Mouse (Mus musculus): ENCODE measurements around the gene Rap1gds1. TPM values are rescaled to one million over a fixed set of nuclear protein-coding genes. Genes with fewer than 3 reads are reported as not detected.

Gene Rap1gds1
- total and polyA plus RNA-seq, 2 experiments from 2014 or later = 63.9 to 83.6 TPM

DNA sequence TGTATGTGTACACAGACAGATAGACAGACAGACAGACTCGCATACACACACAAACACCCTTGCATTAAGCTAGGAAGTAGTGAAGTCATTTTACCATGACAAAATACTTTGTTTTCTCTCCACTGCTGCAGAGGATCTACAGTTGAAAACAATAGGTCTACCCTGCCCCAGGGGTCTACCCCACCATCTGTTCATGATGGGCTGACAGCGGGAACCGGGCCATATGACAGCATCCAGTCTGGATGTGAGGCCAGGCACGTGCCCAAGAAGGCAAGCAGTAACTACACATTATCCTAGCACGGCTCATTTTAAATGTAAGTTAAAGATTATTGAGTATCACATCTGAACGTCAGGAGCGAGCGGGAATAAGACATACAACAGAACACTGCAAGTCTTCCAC lies 51.4 kb downstream of the Rap1gds1 start:
- Histone ChIP-seq H3K27ac (ENCODE audit: low read depth, low read length) (no peak overlapping the region), H3K4me3 (ENCODE audit: low read depth, low read length) (no peak overlapping the region), H3K9me3 (ENCODE audit: low read length) (no peaks in the 10 kb centered on the region), H3K27me3 (ENCODE audit: insufficient read depth, low read length) (no peaks in the 10 kb centered on the region), H3K9ac (no peak overlapping the region), H3K4me2 (ENCODE audit: low read depth) (no peak overlapping the region), H3K4me1 (ENCODE audit: insufficient read depth) (peaks cover 4% of the 10 kb centered on the region; the same call in 1 of the 2 replicates), H3K36me3 (ENCODE audit: insufficient read depth) (0 out of 2 replicates have a peak, but pooled peaks cover 2% of the 10 kb centered on the region)
- no peak for TF ChIP-seq CTCF (IDR thresholded peaks at IDR 0.05; ENCODE audit: low read depth)
- DNase-seq (peak; percentile 29), ATAC-seq (peak; percentile 73)
- WGBS = 41% methylated on average over 8 of the region's 8 CpGs

DNA sequence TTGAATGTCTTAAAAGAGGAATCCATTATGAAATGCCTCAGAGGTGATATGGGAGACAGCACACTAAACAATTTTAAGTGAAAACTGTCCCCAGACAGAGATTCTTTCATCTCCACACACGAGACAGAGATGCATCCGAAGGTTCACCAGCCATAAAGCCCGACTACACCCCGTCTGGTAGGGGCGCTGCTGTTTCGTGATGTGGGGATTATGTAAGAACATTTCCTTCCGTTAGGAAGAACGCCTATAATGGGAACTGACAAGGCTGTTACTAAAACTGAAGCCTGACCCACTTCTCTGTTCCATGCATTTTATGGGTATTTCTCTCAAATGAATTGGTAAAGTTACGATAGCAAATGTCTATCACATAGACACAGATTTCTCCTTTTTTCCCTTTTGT lies 62.6 kb downstream of the Rap1gds1 start:
- H3K4me3 ChIP-seq (ENCODE audit: low read depth, low read length) = no peak overlapping the region
- TF ChIP-seq CTCF (IDR thresholded peaks at IDR 0.05; ENCODE audit: low read depth) = no peak
- H3K4me1 ChIP-seq (ENCODE audit: insufficient read depth) = no peaks in the 10 kb centered on the region
- no peak for DNase-seq
- no peaks in the 10 kb centered on the region for H3K9me3 ChIP-seq (ENCODE audit: low read length)
- H3K4me2 ChIP-seq (ENCODE audit: low read depth) = no peak overlapping the region
- no peak overlapping the region for H3K9ac ChIP-seq
- no peak for ATAC-seq
- H3K27me3 ChIP-seq (ENCODE audit: insufficient read depth, low read length) = no peaks in the 10 kb centered on the region
- no peak overlapping the region for H3K27ac ChIP-seq (ENCODE audit: low read depth, low read length)
- 0 out of 2 replicates have a peak, but pooled peaks cover 4% of the 10 kb centered on the region for H3K36me3 ChIP-seq (ENCODE audit: insufficient read depth)
- 80% methylated on average over 9 of the region's 9 CpGs for WGBS

DNA sequence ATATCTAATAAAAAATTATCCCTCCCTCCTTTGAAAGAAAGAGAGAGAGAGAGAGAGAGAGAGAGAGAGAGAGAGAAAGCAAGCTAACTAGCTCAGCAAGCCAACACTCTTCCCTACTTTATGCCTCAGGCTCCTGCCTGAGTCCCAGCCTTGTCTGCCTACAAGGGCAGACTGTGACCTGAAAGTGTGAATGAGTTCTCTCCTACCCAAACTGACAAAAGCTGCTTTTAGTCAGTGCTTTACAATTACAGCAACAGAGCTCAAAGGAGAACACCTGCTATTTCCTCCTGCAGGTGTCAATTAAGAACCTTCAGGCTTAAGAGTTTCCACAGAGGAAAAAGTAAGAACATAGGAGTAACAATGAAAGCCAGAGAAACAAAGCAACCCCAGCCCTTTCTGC lies 69.3 kb downstream of the Rap1gds1 start:
- no peak for TF ChIP-seq CTCF (IDR thresholded peaks at IDR 0.05; ENCODE audit: low read depth)
- Histone ChIP-seq H3K4me2 (ENCODE audit: low read depth) (no peak overlapping the region), H3K27me3 (ENCODE audit: insufficient read depth, low read length) (no peaks in the 10 kb centered on the region), H3K4me3 (ENCODE audit: low read depth, low read length) (no peak overlapping the region), H3K4me1 (ENCODE audit: insufficient read depth) (no peaks in the 10 kb centered on the region), H3K27ac (ENCODE audit: low read depth, low read length) (no peak overlapping the region), H3K9ac (no peak overlapping the region), H3K9me3 (ENCODE audit: low read length) (no peaks in the 10 kb centered on the region), H3K36me3 (ENCODE audit: insufficient read depth) (no peaks in the 10 kb centered on the region)
- no peak for DNase-seq
- ATAC-seq = peak; percentile 32; the same call in 1 of the 2 replicates

DNA sequence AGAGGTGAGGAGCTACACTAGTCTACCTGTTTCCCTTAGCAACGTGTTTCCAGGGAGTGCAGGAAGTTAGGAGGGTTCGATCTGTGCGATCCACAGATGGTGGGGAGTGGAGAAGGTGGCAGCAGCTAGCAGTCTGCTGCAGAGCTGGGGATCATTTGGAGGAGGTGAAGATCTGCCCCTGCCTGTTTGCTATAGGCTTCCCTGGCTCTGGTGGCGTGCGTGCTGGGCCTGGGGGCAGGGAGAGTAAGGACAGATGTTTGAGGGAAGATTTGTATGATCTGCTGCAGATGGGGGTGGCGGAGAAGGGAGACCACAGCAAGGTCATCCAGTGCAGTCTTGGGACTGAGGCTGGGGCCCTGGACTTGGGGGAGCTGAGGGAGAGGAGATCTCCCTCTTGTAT lies 72.2 kb downstream of the Rap1gds1 start:
- DNase-seq = no peak
- no peak for TF ChIP-seq CTCF (IDR thresholded peaks at IDR 0.05; ENCODE audit: low read depth)
- no peak for ATAC-seq
- no peaks in the 10 kb centered on the region for H3K9me3 ChIP-seq (ENCODE audit: low read length)
- H3K4me2 ChIP-seq (ENCODE audit: low read depth) = no peak overlapping the region
- H3K27me3 ChIP-seq (ENCODE audit: insufficient read depth, low read length) = no peaks in the 10 kb centered on the region
- no peak overlapping the region for H3K4me3 ChIP-seq (ENCODE audit: low read depth, low read length)
- WGBS = 87% methylated on average over 6 of the region's 6 CpGs
- H3K4me1 ChIP-seq (ENCODE audit: insufficient read depth) = no peaks in the 10 kb centered on the region
- H3K9ac ChIP-seq = no peak overlapping the region
- H3K27ac ChIP-seq (ENCODE audit: low read depth, low read length) = no peak overlapping the region
- H3K36me3 ChIP-seq (ENCODE audit: insufficient read depth) = no peaks in the 10 kb centered on the region

- ATAC-seq (no peak), DNase-seq (no peak)
- 86% methylated on average over 9 of the region's 9 CpGs for WGBS
- TF ChIP-seq CTCF (IDR thresholded peaks at IDR 0.05; ENCODE audit: low read depth) = no peak
- Histone ChIP-seq H3K4me2 (ENCODE audit: low read depth) (no peak overlapping the region), H3K36me3 (ENCODE audit: insufficient read depth) (0 out of 2 replicates have a peak, but pooled peaks cover 3% of the 10 kb centered on the region), H3K4me3 (ENCODE audit: low read depth, low read length) (no peak overlapping the region), H3K27me3 (ENCODE audit: insufficient read depth, low read length) (no peaks in the 10 kb centered on the region), H3K9me3 (ENCODE audit: low read length) (no peaks in the 10 kb centered on the region), H3K27ac (ENCODE audit: low read depth, low read length) (no peak overlapping the region), H3K9ac (no peak overlapping the region), H3K4me1 (ENCODE audit: insufficient read depth) (no peaks in the 10 kb centered on the region)
Measured at GRCm38 (mm10) chr3:139000071-139000867, 74.7 kb downstream of the Rap1gds1 start.

GRCm38 (mm10) chr3:138993473-138993872 lies 81.5 kb downstream of the Rap1gds1 start:
- no peaks in the 10 kb centered on the region for H3K27me3 ChIP-seq (ENCODE audit: insufficient read depth, low read length)
- H3K4me2 ChIP-seq (ENCODE audit: low read depth) = no peak overlapping the region
- DNase-seq (no peak), ATAC-seq (no peak)
- H3K4me3 ChIP-seq (ENCODE audit: low read depth, low read length) = no peak overlapping the region
- 72% methylated on average over 5 of the region's 5 CpGs for WGBS
- H3K4me1 ChIP-seq (ENCODE audit: insufficient read depth) = no peaks in the 10 kb centered on the region
- no peak overlapping the region for H3K27ac ChIP-seq (ENCODE audit: low read depth, low read length)
- no peak for TF ChIP-seq CTCF (IDR thresholded peaks at IDR 0.05; ENCODE audit: low read depth)
- H3K9me3 ChIP-seq (ENCODE audit: low read length) = no peaks in the 10 kb centered on the region
- no peak overlapping the region for H3K9ac ChIP-seq
- 0 out of 2 replicates have a peak, but pooled peaks cover 3% of the 10 kb centered on the region for H3K36me3 ChIP-seq (ENCODE audit: insufficient read depth)

DNA sequence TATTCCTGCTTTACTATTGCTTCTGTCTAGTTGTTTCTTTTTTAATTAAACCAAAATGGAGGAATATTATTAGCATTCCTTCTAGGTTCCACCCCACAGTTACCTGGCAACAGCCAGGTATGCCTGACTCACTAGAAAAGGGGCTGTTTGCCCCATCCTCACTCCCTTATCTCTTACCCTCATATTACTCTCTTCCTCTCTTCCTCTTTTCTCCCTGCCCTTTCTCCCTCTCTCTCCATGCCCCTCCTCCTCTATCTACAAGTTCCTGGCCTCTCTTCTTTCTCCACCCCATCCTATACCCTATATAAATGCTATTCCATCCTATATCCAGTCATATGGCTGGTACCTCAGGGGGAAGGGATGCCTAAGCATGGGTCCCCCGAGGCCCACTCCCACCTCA lies 83.6 kb downstream of the Rap1gds1 start:
- DNase-seq (no peak), ATAC-seq (no peak)
- no peaks in the 10 kb centered on the region for H3K9me3 ChIP-seq (ENCODE audit: low read length)
- no peak overlapping the region for H3K4me2 ChIP-seq (ENCODE audit: low read depth)
- H3K27ac ChIP-seq (ENCODE audit: low read depth, low read length) = no peak overlapping the region
- no peak overlapping the region for H3K4me3 ChIP-seq (ENCODE audit: low read depth, low read length)
- no peaks in the 10 kb centered on the region for H3K4me1 ChIP-seq (ENCODE audit: insufficient read depth)
- 95% methylated on average over 1 of the region's 1 CpGs for WGBS
- H3K27me3 ChIP-seq (ENCODE audit: insufficient read depth, low read length) = no peaks in the 10 kb centered on the region
- no peak for TF ChIP-seq CTCF (IDR thresholded peaks at IDR 0.05; ENCODE audit: low read depth)
- no peak overlapping the region for H3K9ac ChIP-seq
- no peaks in the 10 kb centered on the region for H3K36me3 ChIP-seq (ENCODE audit: insufficient read depth)

Data from forebrain, postnatal 0 days (tissue).